Mouse (Mus musculus) frontal cortex, adult (tissue): Measurements from ENCODE around the gene Tmem212.

Experiments used
- ATAC-seq: cut with Nextera tagmentation; 2 replicates; pipeline ENCODE4 v1.9.2; 2017; ENCODE audit warnings: mild to moderate bottlenecking, moderate library complexity, mixed read lengths; ENCODE audit not compliant: low TSS enrichment

Tmem212 gene

GRCm38 (mm10) chr3:27843266-27843665 lies 52.9 kb downstream of the Tmem212 start:
- no peak for ATAC-seq

- no peak for ATAC-seq
These were observed 53.3 kb downstream of the Tmem212 start for GRCm38 (mm10) chr3:27842856-27843255.

GRCm38 (mm10) chr3:27840311-27840710 lies 55.9 kb downstream of the Tmem212 start:
- ATAC-seq, result no peak

DNA sequence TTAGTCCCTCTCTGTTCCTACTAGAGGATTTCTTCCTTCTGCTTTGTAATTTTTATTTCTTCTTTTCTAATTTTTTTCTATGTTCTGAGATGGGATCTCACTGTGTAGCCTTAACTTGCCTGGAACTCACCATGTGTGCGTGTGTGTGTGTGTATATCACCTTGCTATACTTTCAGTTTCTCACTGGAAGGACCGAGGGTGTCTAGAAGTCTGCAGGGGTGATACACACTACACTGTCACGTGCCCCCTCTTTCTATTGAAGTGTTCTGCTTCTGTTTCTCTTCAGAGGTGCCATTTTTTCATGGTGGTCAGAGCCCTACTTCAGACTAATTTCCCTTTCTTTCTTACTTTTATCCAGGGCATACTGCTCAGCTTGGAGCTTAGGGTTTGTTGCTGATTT lies 56.4 kb downstream of the Tmem212 start:
- no peak for ATAC-seq

- ATAC-seq, result no peak
These were observed 56.9 kb downstream of the Tmem212 start for GRCm38 (mm10) chr3:27839231-27839630.

GRCm38 (mm10) chr3:27836297-27836696 lies 59.9 kb downstream of the Tmem212 start:
- ATAC-seq, result no peak

- ATAC-seq, result no peak
These were observed 60.4 kb downstream of the Tmem212 start for GRCm38 (mm10) chr3:27835786-27836185.

DNA sequence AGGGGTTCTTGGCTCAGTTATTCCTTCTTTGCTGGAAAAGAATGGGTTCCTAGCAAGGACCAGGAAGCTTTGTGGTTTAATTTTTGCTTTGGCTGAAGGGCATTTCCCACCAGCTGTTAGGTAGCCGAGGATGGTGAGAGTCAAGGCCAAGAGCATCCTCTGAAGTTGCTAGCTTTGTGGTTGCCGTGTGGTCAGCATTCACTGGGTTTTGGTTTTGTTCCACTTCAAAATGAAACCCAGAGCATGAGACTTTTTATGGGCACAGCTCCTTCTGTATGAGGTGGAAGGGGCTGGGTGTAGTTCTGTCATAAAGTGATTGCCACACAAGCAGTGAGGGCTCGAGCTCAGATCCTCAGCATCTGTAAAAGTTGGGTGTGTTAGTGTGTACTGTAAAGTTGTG lies 67.4 kb downstream of the Tmem212 start:
- no peak for ATAC-seq

- ATAC-seq, result no peak
These were observed 68.9 kb downstream of the Tmem212 start for GRCm38 (mm10) chr3:27827236-27827635.

GRCm38 (mm10) chr3:27825985-27826384 lies 70.2 kb downstream of the Tmem212 start:
- ATAC-seq, result no peak
